Mouse (Mus musculus) intestine, postnatal 0 days (tissue): ENCODE measurements around the gene Tbc1d24. TPM values are rescaled to one million over a fixed set of nuclear protein-coding genes. Genes with fewer than 3 reads are reported as not detected.

Experiments used
- ATAC-seq: fragments of 200-750 bp; cut with Nextera tagmentation; 2 replicates; pipeline ENCODE4 v1.8.0; 2017; ENCODE audit warnings: mild to moderate bottlenecking, moderate TSS enrichment, moderate library complexity
- H3K27ac ChIP-seq: fragments of 300-500 bp; sonication (generic); 2 replicates; pipeline ENCODE4 v1.5.1; 2014; ENCODE audit warnings: mild to moderate bottlenecking, low read depth, low read length, moderate library complexity
- H3K27me3 ChIP-seq: fragments of 300-500 bp; sonication (generic); replicated peaks from 2 replicates; pipeline ENCODE4 v1.6.1; 2014; ENCODE audit warnings: low read length, mixed read lengths; ENCODE audit not compliant: control insufficient read depth, insufficient read depth
- H3K36me3 ChIP-seq: fragments of 300-500 bp; sonication (generic); 2 replicates; pipeline ENCODE4 v1.6.1; 2014; ENCODE audit warnings: mild to moderate bottlenecking, moderate library complexity; ENCODE audit not compliant: control insufficient read depth, insufficient read depth
- H3K4me1 ChIP-seq: fragments of 300-500 bp; sonication (generic); replicated peaks from 2 replicates; pipeline ENCODE4 v1.6.1; 2014; ENCODE audit warnings: antibody characterized with exemption, low read length, mixed read lengths; ENCODE audit not compliant: control insufficient read depth, insufficient read depth
- H3K4me2 ChIP-seq: fragments of 300-500 bp; sonication (generic); replicated peaks from 2 replicates; pipeline ENCODE4 v1.6.1; 2014; ENCODE audit warnings: low read depth, mild to moderate bottlenecking, moderate library complexity
- H3K4me3 ChIP-seq: fragments of 300-500 bp; sonication (generic); 2 replicates; pipeline ENCODE4 v1.5.1; 2014; ENCODE audit warnings: low read depth, low read length
- H3K9ac ChIP-seq: fragments of 300-500 bp; sonication (generic); 2 replicates; pipeline ENCODE4 v1.6.1; 2014; ENCODE audit warnings: mild to moderate bottlenecking, low read depth, low read length
- H3K9me3 ChIP-seq: fragments of 300-500 bp; sonication (generic); 2 replicates; pipeline ENCODE4 v1.6.1; 2016; ENCODE audit warnings: mixed run types; ENCODE audit not compliant: control insufficient read depth
- CTCF ChIP-seq: sonication (generic); IDR thresholded peaks from 2 replicates; pipeline ENCODE4 v1.5.1; 2016; ENCODE audit warnings: low read depth, mild to moderate bottlenecking, control low read depth, antibody characterized with exemption, moderate library complexity
- WGBS: fragments of 180-500 bp; shearing (Covaris S2); extraction: QIAGEN DNeasy Blood & Tissue Kit; methylation state at CpG from one replicate; pipeline ENCODE4 v1.1.7; 2014; 5-methylcytosine and 5-hydroxymethylcytosine counted together
- polyA plus RNA-seq: library from polyadenylated mRNA; unstranded; fragments of >200 nt; fragmentation: Nextera tagmentation; extraction: Ambion mirVana; gene quantifications from 2 replicates; pipeline ENCODE4 v1.2.1, GENCODE M21; 2015

Tbc1d24 gene
- polyA plus RNA-seq, 1 experiment from 2014 or later: 3.1 TPM

DNA sequence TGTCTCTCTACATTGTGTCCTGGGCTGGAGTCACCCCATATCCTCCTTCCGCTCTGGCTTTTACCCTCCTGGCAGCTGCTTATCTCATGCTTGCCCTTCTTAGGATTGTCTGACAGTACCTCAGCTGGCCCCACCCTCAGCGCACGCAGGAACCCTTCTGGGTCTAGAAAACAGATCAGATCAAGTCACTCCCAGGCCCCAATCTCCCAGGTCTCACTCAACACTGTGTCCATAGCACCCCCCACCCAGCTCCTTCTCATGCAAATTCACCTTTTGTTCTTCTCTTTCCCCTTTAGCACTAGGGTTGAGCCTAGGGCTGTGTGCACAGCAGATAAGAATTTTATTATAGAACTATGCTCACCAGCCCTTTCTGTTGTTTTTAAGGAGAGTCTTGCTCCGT is 2.3 kb downstream of the Tbc1d24 start:
- Histone ChIP-seq H3K27ac (peak overlapping the region; percentile 46), H3K4me3 (no peak overlapping the region), H3K9me3 (no peaks in the 10 kb centered on the region), H3K4me1 (peaks cover 18% of the 10 kb centered on the region), H3K9ac (no peak overlapping the region), H3K4me2 (peak overlapping the region; percentile 38), H3K36me3 (no peaks in the 10 kb centered on the region; the same call in 1 of the 2 replicates), H3K27me3 (peaks cover 10% of the 10 kb centered on the region; the same call in 1 of the 2 replicates)
- 24% methylated on average over 4 of the region's 4 CpGs for WGBS
- ATAC-seq: 0 out of 2 replicates have a peak, but pooled peaks have one; percentile 2
- no peak for TF ChIP-seq CTCF

DNA sequence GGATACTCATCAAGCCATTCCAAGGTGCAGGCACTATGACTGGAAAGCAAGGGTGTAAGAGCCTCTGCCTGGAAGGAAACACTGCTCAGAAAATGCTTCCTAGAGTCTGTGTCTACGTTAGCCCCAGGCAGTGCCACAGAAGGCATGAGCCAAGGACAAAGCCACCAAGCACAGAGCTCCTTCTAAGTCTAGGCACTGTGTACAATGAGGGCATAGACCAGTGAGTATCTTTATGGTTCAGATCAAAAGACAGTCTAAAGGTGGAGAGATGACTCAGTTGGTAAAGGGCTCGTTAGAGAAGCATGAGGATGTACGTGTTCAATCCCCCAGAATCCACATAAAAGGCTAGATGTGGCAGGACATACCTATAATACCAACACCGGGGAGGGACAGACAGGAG is 4.3 kb downstream of the Tbc1d24 start:
- 0 out of 2 replicates have a peak, but pooled peaks cover 3% of the 10 kb centered on the region for H3K27me3 ChIP-seq
- H3K27ac ChIP-seq: peak overlapping the region; percentile 77
- 35% methylated on average over 4 of the region's 4 CpGs for WGBS
- H3K4me1 ChIP-seq: peaks cover 16% of the 10 kb centered on the region; the same call in 1 of the 2 replicates
- H3K4me3 ChIP-seq: no peak overlapping the region
- H3K36me3 ChIP-seq: no peaks in the 10 kb centered on the region; the same call in 1 of the 2 replicates
- H3K9me3 ChIP-seq: no peaks in the 10 kb centered on the region
- no peak overlapping the region for H3K9ac ChIP-seq
- no peak for TF ChIP-seq CTCF
- 0 out of 2 replicates have a peak overlapping the region, but pooled peaks have one; percentile 38 for H3K4me2 ChIP-seq
- peak; percentile 66 for ATAC-seq

DNA sequence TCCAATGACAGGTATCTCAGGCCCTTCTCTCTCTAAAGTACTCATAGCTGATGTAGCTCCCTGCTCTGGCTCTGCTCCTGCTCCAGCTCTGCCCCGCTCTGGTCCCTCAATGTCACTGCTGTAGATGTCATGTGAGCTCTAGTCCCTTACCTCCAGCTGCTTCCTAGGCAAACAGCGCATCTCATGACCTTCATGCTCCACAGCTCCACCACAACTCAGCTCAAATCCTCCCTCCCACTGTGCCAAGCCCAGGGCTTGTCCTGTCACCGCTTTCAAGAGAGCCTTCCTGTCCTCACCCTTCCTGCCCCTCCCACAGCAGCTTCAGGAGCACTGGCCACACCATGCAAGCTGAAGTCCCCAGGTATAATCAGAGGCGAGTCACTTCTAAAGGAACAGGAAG is 5.6 kb downstream of the Tbc1d24 start:
- H3K27ac ChIP-seq: no peak overlapping the region
- no peaks in the 10 kb centered on the region for H3K9me3 ChIP-seq
- H3K4me2 ChIP-seq: 0 out of 2 replicates have a peak overlapping the region, but pooled peaks have one; percentile 9
- no peak overlapping the region for H3K4me3 ChIP-seq
- H3K9ac ChIP-seq: no peak overlapping the region
- H3K4me1 ChIP-seq: 0 out of 2 replicates have a peak, but pooled peaks cover 10% of the 10 kb centered on the region
- no peaks in the 10 kb centered on the region for H3K27me3 ChIP-seq
- H3K36me3 ChIP-seq: no peaks in the 10 kb centered on the region; the same call in 1 of the 2 replicates
- no peak for ATAC-seq
- TF ChIP-seq CTCF: no peak
- 50% methylated on average over 4 of the region's 4 CpGs for WGBS

DNA sequence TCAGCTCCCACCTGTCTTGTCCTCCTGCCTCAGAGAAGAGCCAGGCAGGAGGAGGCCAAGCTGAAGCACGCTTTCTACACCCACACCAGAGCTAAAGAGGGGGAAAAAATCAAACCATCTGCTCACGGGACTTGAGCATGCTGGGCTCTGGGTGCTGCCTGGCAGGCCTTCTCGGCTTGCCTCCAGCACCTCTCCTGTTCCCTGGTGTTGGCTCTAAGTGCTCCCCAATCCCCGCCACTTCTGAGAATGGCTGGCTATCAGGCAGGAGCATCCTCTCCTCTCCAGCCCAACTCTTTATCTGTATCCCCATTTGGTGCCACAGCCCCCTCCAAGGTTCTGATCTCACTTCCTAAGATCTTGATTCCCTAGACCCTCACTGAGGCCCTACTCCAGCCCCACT is 6.1 kb downstream of the Tbc1d24 start:
- ATAC-seq: no peak
- Histone ChIP-seq H3K4me3 (no peak overlapping the region), H3K9ac (no peak overlapping the region), H3K27ac (no peak overlapping the region), H3K4me1 (0 out of 2 replicates have a peak, but pooled peaks cover 7% of the 10 kb centered on the region), H3K9me3 (no peaks in the 10 kb centered on the region), H3K27me3 (no peaks in the 10 kb centered on the region), H3K36me3 (no peaks in the 10 kb centered on the region; the same call in 1 of the 2 replicates), H3K4me2 (no peak overlapping the region)
- 84% methylated on average over 4 of the region's 4 CpGs for WGBS
- no peak for TF ChIP-seq CTCF

DNA sequence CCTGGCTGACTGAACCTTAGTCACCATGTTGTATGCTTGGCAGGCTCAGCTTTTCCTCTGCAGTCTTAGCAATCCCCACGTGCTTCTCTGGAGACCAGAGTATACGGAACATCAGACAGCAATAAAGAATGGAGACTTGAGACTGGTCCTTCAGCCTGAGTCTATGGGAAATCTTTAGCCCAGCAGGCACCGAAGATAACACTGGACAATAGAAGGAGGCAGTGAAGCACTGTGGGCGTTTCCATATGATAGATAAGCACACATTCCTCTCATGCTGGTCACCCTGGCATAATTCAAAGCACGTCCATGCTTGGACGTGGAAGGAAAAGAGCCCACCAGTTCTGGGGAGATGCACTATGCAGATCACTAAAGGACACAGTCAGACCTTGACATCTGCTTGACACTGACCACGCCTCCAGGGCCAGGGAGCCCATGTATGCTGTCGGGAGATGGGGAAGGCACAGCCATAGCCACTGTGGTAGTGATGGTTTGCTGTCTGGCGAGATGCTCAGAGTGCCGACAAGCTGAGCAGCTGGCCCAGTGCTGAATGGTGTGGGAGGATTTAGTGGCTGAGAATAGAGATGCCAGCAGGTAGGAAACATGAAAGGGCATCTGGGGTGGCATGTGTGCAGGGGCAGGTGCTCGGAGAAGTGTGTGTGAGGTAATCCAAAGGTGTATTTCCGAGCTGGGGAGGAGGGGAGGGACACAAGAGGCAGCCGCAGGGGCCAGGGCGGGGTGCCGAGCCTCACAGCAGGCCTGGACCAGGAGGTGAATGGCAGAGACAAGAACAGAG is 8.1 kb downstream of the Tbc1d24 start:
- H3K4me2 ChIP-seq: no peak overlapping the region
- no peaks in the 10 kb centered on the region; the same call in 1 of the 2 replicates for H3K36me3 ChIP-seq
- WGBS: 50% methylated on average over 15 of the region's 15 CpGs

DNA sequence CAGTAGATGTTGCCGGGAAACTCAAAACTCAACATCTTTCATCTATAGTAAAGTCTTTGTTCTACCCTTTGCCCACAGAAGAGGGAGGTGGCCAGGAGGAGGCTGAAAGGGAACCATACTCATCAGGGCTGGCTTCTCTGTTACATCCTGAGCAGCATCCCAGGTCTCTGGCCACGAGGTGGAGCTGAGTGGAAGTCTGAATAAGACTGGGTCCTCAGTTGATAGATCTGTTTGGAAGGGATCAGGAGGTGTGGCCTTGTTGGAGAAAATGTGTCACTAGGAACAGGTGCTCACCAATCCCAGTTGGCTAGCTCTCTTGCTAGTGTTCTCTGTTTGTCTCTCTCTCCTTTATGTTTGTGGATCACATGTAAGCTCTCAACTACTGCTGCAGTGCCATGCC is 10.0 kb downstream of the Tbc1d24 start:
- Histone ChIP-seq H3K4me2 (no peak overlapping the region), H3K9ac (no peak overlapping the region), H3K27ac (no peak overlapping the region), H3K9me3 (no peaks in the 10 kb centered on the region), H3K4me1 (no peaks in the 10 kb centered on the region), H3K4me3 (no peak overlapping the region), H3K36me3 (no peaks in the 10 kb centered on the region; the same call in 1 of the 2 replicates), H3K27me3 (no peaks in the 10 kb centered on the region)
- TF ChIP-seq CTCF: 0 out of 2 replicates have a peak, but pooled peaks have one; percentile 8
- WGBS: 63% methylated on average over 2 of the region's 2 CpGs
- ATAC-seq: no peak

More for the DNA sequence above, 8.1 kb downstream of the Tbc1d24 start:
- Histone ChIP-seq H3K9ac (no peak overlapping the region), H3K4me1 (0 out of 2 replicates have a peak, but pooled peaks cover 6% of the 10 kb centered on the region), H3K4me3 (no peak overlapping the region), H3K9me3 (no peaks in the 10 kb centered on the region), H3K27me3 (no peaks in the 10 kb centered on the region), H3K27ac (no peak overlapping the region)
- no peak for ATAC-seq
- TF ChIP-seq CTCF: no peak
